9 mouse cellular contexts compared by ENCODE assay signal in the genomic region with DNA sequence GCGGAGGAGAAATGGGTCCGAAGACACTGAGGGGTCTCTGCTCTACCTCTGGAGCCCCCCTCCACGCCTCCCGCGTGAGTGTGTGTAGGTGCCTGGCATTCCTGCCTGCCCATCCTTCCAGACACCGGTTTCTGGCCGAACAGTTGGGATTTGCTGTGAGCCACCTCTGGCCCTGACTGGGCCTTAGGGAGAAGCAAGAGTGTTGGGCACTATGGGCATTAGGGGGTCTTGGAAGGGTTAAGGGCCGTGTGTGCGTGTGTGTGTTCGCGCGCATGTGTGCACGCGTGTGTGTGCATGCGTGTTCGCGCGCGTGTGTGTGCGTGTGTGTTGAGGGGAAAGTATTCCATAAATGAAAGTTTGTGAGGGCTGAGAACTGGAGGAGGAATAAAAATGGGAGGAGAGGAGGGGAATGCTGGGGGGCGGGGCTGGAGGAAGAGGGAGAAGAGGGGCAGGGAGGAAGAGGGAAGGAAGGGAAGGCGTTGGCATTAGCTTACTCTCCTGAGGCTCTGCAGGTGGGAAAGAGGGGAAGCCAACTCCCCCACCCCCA. TPM values are rescaled to one million over a fixed set of nuclear protein-coding genes. Genes with fewer than 3 reads are reported as not detected.
DNase-seq lines count a peak whose midpoint lies in the region; ATAC-seq and TF ChIP-seq lines count a peak whose summit lies in the region.
"Had no signal": no experiment of that assay in that cellular context is flagged by ENCODE, and none has a peak within 500 bp of the region (broad histone marks: within the 10 kb centered on the region; RNA-seq: fewer than 3 reads in every experiment).

No protein-coding gene starts in this region.

- H3K4me2 ChIP-seq in forebrain, embryonic 16.5 days (ENCODE audit: low read length), result peak overlapping the region; percentile 81

- no peaks in the 10 kb centered on the region for H3K9me3 ChIP-seq in forebrain, embryonic 16.5 days (ENCODE audit: control insufficient read depth, low read length)

- 19% methylated on average over 21 of the region's 22 CpGs for WGBS in forebrain, embryonic 16.5 days

- peak overlapping the region; percentile 63 for H3K27ac ChIP-seq in gastrocnemius, adult 2 months
- peak overlapping the region; percentile 71 for H3K27ac ChIP-seq in forebrain, embryonic 16.5 days (ENCODE audit: low read length)

- peak overlapping the region; percentile 68 for H3K4me3 ChIP-seq in gastrocnemius, adult 2 months
- no peak overlapping the region for H3K4me3 ChIP-seq in C2C12 (ENCODE audit: insufficient read depth, poor library complexity, severe bottlenecking)
- H3K4me3 ChIP-seq in forebrain, embryonic 16.5 days (replicated peaks; ENCODE audit: low read length), result peak overlapping the region; percentile 57

- no peak for DNase-seq in gastrocnemius, adult 2 months
- no peak for DNase-seq in gastrocnemius, adult 8-10 months (ENCODE audit: low spot score in 2 of 2)
- peak; percentile 64 for DNase-seq in left cerebral cortex, postnatal 4 days
- DNase-seq in right cerebral cortex, postnatal 4 days, result peak; percentile 59
- DNase-seq in gastrocnemius, postnatal 36 days, result no peak
- DNase-seq in embryo, embryonic 10.5 days (ENCODE audit: low spot score), result no peak

- H3K79me3 ChIP-seq in C2C12 (ENCODE audit: low read depth), result no peaks in the 10 kb centered on the region

- intact Hi-C loops in gastrocnemius, adult 2 months (cut with DNase I), result no loop called here
- intact Hi-C loops in left cerebral cortex, postnatal 4 days (cut with DNase I), result no loop called here
- intact Hi-C loops in gastrocnemius, postnatal 36 days (cut with DNase I), result no loop called here

- peak overlapping the region; percentile 76 for H3K9ac ChIP-seq in forebrain, embryonic 16.5 days (replicated peaks; ENCODE audit: low read depth, low read length)

- H3K4me1 ChIP-seq in forebrain, embryonic 16.5 days (replicated peaks; ENCODE audit: control insufficient read depth, insufficient read depth, low read length), result peaks cover 70% of the 10 kb centered on the region

- H3K27me3 ChIP-seq in C2C12 (ENCODE audit: control insufficient read depth, insufficient read depth, insufficient read length), result no peaks in the 10 kb centered on the region
- peaks cover 8% of the 10 kb centered on the region; the same call in 1 of the 2 replicates for H3K27me3 ChIP-seq in forebrain, embryonic 16.5 days (replicated peaks; ENCODE audit: control insufficient read depth, insufficient read depth, low read length)

- no peaks in the 10 kb centered on the region for H3K79me2 ChIP-seq in C2C12 (ENCODE audit: control insufficient read depth, insufficient read depth)

- TF ChIP-seq CTCF in gastrocnemius, adult 2 months (IDR thresholded peaks at IDR 0.05), result no peak
- no peak for TF ChIP-seq CTCF in C2C12 (IDR thresholded peaks at IDR 0.05; ENCODE audit: control insufficient read depth, insufficient read depth, insufficient read length)

- ATAC-seq in forebrain, embryonic 16.5 days, result no peak

- H3ac ChIP-seq in C2C12 (ENCODE audit: control insufficient read depth, insufficient read length, low read depth), result peak overlapping the region; percentile 36

- no peaks in the 10 kb centered on the region for H3K36me3 ChIP-seq in C2C12 (ENCODE audit: control insufficient read depth, insufficient read depth)
- no peaks in the 10 kb centered on the region for H3K36me3 ChIP-seq in forebrain, embryonic 16.5 days (ENCODE audit: control insufficient read depth, insufficient read depth)

TF ChIP-seq in C2C12, 6 proteins besides CTCF, POLR2A, EP300 and RAD21:
- no peak for TF ChIP-seq FOSL1 (IDR thresholded peaks at IDR 0.05; ENCODE audit: insufficient read depth, low read length, poor library complexity, severe bottlenecking)
- no peak for TF ChIP-seq CEBPB (IDR thresholded peaks at IDR 0.05; ENCODE audit: low read depth)

RNA-seq across cellular contexts. Expression of gene Pnmal2, which starts 2.9 kb away (rescaled TPM):
- under 1 TPM; 0.74 to 0.86 TPM for total RNA-seq in gastrocnemius, adult 2 months (2021)
- total RNA-seq in gastrocnemius, adult 8-10 months (2022), result under 1 TPM; 0.24 to 0.76 (median 0.41) TPM
- 12.6 TPM for polyA plus RNA-seq in C2C12 (2012; fragmentation: generic; extraction: Trizol)
- polyA plus RNA-seq in forebrain, embryonic 16.5 days (2015; fragmentation: Nextera tagmentation; extraction: Ambion mirVana), result 85.3 and 118 TPM in 2 replicates
- 100 to 1,000 TPM; 169 to 194 TPM for total RNA-seq in left cerebral cortex, postnatal 4 days (2021)
- total RNA-seq in gastrocnemius, postnatal 36 days (2021), result 1 to 10 TPM; 1.5 to 2.2 TPM

RNA-seq across cellular contexts. Expression of gene Pnmal1, which starts 12.1 kb away (rescaled TPM):
- total RNA-seq in gastrocnemius, adult 2 months (2021), result not detected
- under 1 TPM in 1 of 4 experiments, not detected in 3; 0.07 TPM for total RNA-seq in gastrocnemius, adult 8-10 months (2022)
- polyA plus RNA-seq in C2C12 (2012; fragmentation: generic; extraction: Trizol), result not detected
- polyA plus RNA-seq in forebrain, embryonic 16.5 days (2015; fragmentation: Nextera tagmentation; extraction: Ambion mirVana), result 50.1 and 60.9 TPM in 2 replicates
- total RNA-seq in left cerebral cortex, postnatal 4 days (2021), result 10 to 100 TPM; 56.0 to 57.6 TPM
- not detected for total RNA-seq in gastrocnemius, postnatal 36 days (2021)
- total RNA-seq: liver, adult 2 months had no signal
- polyA plus RNA-seq: liver, adult 2 months had no signal

RNA-seq across cellular contexts. Expression of gene Calm3, which starts 23.5 kb away (rescaled TPM):
- total RNA-seq in gastrocnemius, adult 2 months (2021), result 100 to 1,000 TPM; 290 to 400 TPM
- total RNA-seq in gastrocnemius, adult 8-10 months (2022), result 100 to 1,000 TPM; 386 to 534 (median 424) TPM
- 365 TPM for polyA plus RNA-seq in C2C12 (2012; fragmentation: generic; extraction: Trizol)
- 308 and 333 TPM in 2 replicates for polyA plus RNA-seq in forebrain, embryonic 16.5 days (2015; fragmentation: Nextera tagmentation; extraction: Ambion mirVana)
- 1,000 to 10,000 TPM; 1,235 to 1,345 TPM for total RNA-seq in left cerebral cortex, postnatal 4 days (2021)
- total RNA-seq in gastrocnemius, postnatal 36 days (2021), result 100 to 1,000 TPM; 297 to 327 TPM

RNA-seq across cellular contexts. Expression of gene Gm42372, which starts 35.5 kb away (rescaled TPM):
- not detected for total RNA-seq in gastrocnemius, adult 2 months (2021)
- not detected for total RNA-seq in gastrocnemius, adult 8-10 months (2022)
- polyA plus RNA-seq in C2C12 (2012; fragmentation: generic; extraction: Trizol), result not detected
- 3.7 and 4.1 TPM in 2 replicates for polyA plus RNA-seq in forebrain, embryonic 16.5 days (2015; fragmentation: Nextera tagmentation; extraction: Ambion mirVana)
- 10 to 100 TPM; 38.0 to 41.8 TPM for total RNA-seq in left cerebral cortex, postnatal 4 days (2021)
- total RNA-seq in gastrocnemius, postnatal 36 days (2021), result not detected
- total RNA-seq: liver, adult 2 months had no signal
- polyA plus RNA-seq: liver, adult 2 months had no signal

RNA-seq across cellular contexts. Expression of gene Ptgir, which starts 41.1 kb away (rescaled TPM):
- total RNA-seq in gastrocnemius, adult 2 months (2021), result under 1 TPM; 0.67 to 0.79 TPM
- total RNA-seq in gastrocnemius, adult 8-10 months (2022), result under 1 TPM; 0.62 to 0.97 (median 0.93) TPM
- 5.7 TPM for polyA plus RNA-seq in C2C12 (2012; fragmentation: generic; extraction: Trizol)
- 0.15 TPM in 2 replicates for polyA plus RNA-seq in forebrain, embryonic 16.5 days (2015; fragmentation: Nextera tagmentation; extraction: Ambion mirVana)
- not detected for total RNA-seq in left cerebral cortex, postnatal 4 days (2021)
- total RNA-seq in gastrocnemius, postnatal 36 days (2021), result 1 to 10 TPM; 1.1 to 1.2 TPM

Comparison
In these comparisons a context has a peak if more than half of its experiments do, and no peak if none do; other contexts are left out.
1. DNase-seq: peak in left cerebral cortex, postnatal 4 days (single experiment) and right cerebral cortex, postnatal 4 days (single experiment); none in gastrocnemius, adult 2 months (single experiment), gastrocnemius, adult 8-10 months (0 of 2), gastrocnemius, postnatal 36 days (0 of 2) and embryo, embryonic 10.5 days (single experiment).
2. RNA of gene Pnmal2, which starts 2.9 kb away (total RNA-seq): 169 to 194 TPM in left cerebral cortex, postnatal 4 days; 1.5 to 2.2 TPM in gastrocnemius, postnatal 36 days, 0.74 to 0.86 TPM in gastrocnemius, adult 2 months and 0.24 to 0.76 TPM in gastrocnemius, adult 8-10 months; every median in the first group is over 10 times any median in the second.
3. RNA of gene Pnmal1, which starts 12.1 kb away (total RNA-seq): 56.0 to 57.6 TPM in left cerebral cortex, postnatal 4 days; not detected in gastrocnemius, postnatal 36 days, 0.07 TPM in gastrocnemius, adult 8-10 months and not detected in gastrocnemius, adult 2 months; every median in the first group is over 10 times any median in the second.